Comparison of ENCODE assay signal across 10 mouse cellular contexts in the genomic region with DNA sequence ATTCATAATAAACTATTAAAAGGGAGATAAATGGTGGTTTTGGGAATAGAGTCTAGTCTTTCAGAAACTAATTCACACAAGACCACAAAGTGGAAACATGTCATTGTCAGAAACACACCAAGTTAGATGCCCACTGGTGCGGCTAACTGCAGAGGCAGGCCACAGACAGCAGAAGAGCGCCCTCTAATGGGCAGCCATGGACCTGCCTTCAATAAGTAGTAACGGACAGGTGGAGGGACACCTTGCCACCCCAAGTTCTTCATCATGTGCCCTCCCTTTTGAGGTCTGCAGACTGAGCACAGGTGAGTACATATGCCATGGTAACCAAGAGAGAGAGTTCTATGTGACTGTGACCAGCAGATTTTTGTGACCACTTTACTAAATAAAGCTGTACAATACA. TPM values are rescaled to one million over a fixed set of nuclear protein-coding genes. Genes with fewer than 3 reads are reported as not detected.
A peak's percentile ranks its signal among the peaks of the same experiment; 100 is the strongest.
DNase-seq lines count a peak whose midpoint lies in the region; ATAC-seq and TF ChIP-seq lines count a peak whose summit lies in the region.
"Had no signal": no experiment of that assay in that cellular context is flagged by ENCODE, and none has a peak within 500 bp of the region (broad histone marks: within the 10 kb centered on the region; RNA-seq: fewer than 3 reads in every experiment).

No protein-coding gene starts in this region.

- no peak overlapping the region for H3K4me3 ChIP-seq in cerebellum, adult 2 months (replicated peaks; ENCODE audit: insufficient read depth, low read depth, low read length)
- H3K4me3 ChIP-seq in embryonic facial prominence, embryonic 14.5 days (ENCODE audit: low read depth, low read length), result no peak overlapping the region
- no peak overlapping the region for H3K4me3 ChIP-seq in stomach, embryonic 14.5 days (ENCODE audit: low read depth, low read length)
- H3K4me3 ChIP-seq: heart, embryonic 15.5 days; myocyte had no signal

- ATAC-seq in embryonic facial prominence, embryonic 14.5 days (ENCODE audit: low read depth), result no peak
- ATAC-seq in stomach, embryonic 14.5 days (ENCODE audit: insufficient number of reproducible peaks, insufficient read depth, low FRiP score, low read depth), result 0 out of 2 replicates have a peak, but pooled peaks have one; percentile 53

- no peaks in the 10 kb centered on the region for H3K27me3 ChIP-seq in cerebellum, adult 2 months (ENCODE audit: control insufficient read depth, insufficient read depth, low read length)
- H3K27me3 ChIP-seq in embryonic facial prominence, embryonic 14.5 days (replicated peaks; ENCODE audit: control insufficient read depth, insufficient read depth, low read length), result no peaks in the 10 kb centered on the region
- H3K27me3 ChIP-seq in stomach, embryonic 14.5 days (ENCODE audit: control insufficient read depth, insufficient read depth, low read length), result no peaks in the 10 kb centered on the region
- H3K27me3 ChIP-seq: heart, embryonic 15.5 days had no signal

- no peaks in the 10 kb centered on the region for H3K4me1 ChIP-seq in cerebellum, adult 2 months (ENCODE audit: control insufficient read depth, insufficient read depth, low read length)
- H3K4me1 ChIP-seq in embryonic facial prominence, embryonic 14.5 days (ENCODE audit: control insufficient read depth, insufficient read depth, low read length), result no peaks in the 10 kb centered on the region
- H3K4me1 ChIP-seq in stomach, embryonic 14.5 days (ENCODE audit: control insufficient read depth, insufficient read depth, low read length), result no peaks in the 10 kb centered on the region
- H3K4me1 ChIP-seq: heart, embryonic 15.5 days had no signal

- no peak overlapping the region for H3K9ac ChIP-seq in embryonic facial prominence, embryonic 14.5 days (ENCODE audit: low read depth, low read length)
- H3K9ac ChIP-seq in stomach, embryonic 14.5 days (replicated peaks; ENCODE audit: low read depth, low read length), result no peak overlapping the region
- H3K9ac ChIP-seq: heart, embryonic 15.5 days had no signal

- peak; percentile 71 for TF ChIP-seq CTCF in cerebellum, adult 2 months (IDR thresholded peaks at IDR 0.05; ENCODE audit: borderline replicate concordance, insufficient read depth, low read depth, low read length)

- 23% methylated on average over 3 of the region's 3 CpGs for WGBS in cerebellum, adult 2 months
- 36% methylated on average over 3 of the region's 3 CpGs for WGBS in embryonic facial prominence, embryonic 14.5 days
- WGBS in stomach, embryonic 14.5 days, result 29% methylated on average over 3 of the region's 3 CpGs

- H3K9me3 ChIP-seq in embryonic facial prominence, embryonic 14.5 days (ENCODE audit: control insufficient read depth, low read length), result no peaks in the 10 kb centered on the region
- no peaks in the 10 kb centered on the region for H3K9me3 ChIP-seq in stomach, embryonic 14.5 days (ENCODE audit: control insufficient read depth, low read depth, low read length)
- H3K9me3 ChIP-seq: heart, embryonic 15.5 days had no signal

- no peak overlapping the region for H3K27ac ChIP-seq in cerebellum, adult 2 months (ENCODE audit: insufficient read depth, low read length)
- H3K27ac ChIP-seq in embryonic facial prominence, embryonic 14.5 days (replicated peaks; ENCODE audit: low read depth, low read length), result no peak overlapping the region
- H3K27ac ChIP-seq in stomach, embryonic 14.5 days (ENCODE audit: low read length), result no peak overlapping the region
- H3K27ac ChIP-seq: heart, embryonic 15.5 days had no signal

- peak; percentile 33 to 39 for DNase-seq in cerebellum, adult 2 months
- DNase-seq in cerebellum, adult 11-12 months, result no peak
- peak; percentile 71 for DNase-seq in urinary bladder, postnatal 14 days (ENCODE audit: low spot score)
- no peak for DNase-seq in urinary bladder, adult 18-20 months (ENCODE audit: low spot score in 2 of 2)
- peak; percentile 33 for DNase-seq in embryonic facial prominence, embryonic 14.5 days (ENCODE audit: low spot score)
- peak; percentile 76 for DNase-seq in kidney, postnatal 14 days
- DNase-seq in lung, postnatal 36 days, result peak; percentile 88

- H3K4me2 ChIP-seq in embryonic facial prominence, embryonic 14.5 days (ENCODE audit: low read depth, low read length), result no peak overlapping the region
- H3K4me2 ChIP-seq in stomach, embryonic 14.5 days (replicated peaks; ENCODE audit: low read depth, low read length), result no peak overlapping the region
- H3K4me2 ChIP-seq: heart, embryonic 15.5 days had no signal

- peaks cover 58% of the 10 kb centered on the region for H3K36me3 ChIP-seq in embryonic facial prominence, embryonic 14.5 days (ENCODE audit: control insufficient read depth, insufficient read depth, low read length)
- H3K36me3 ChIP-seq in stomach, embryonic 14.5 days (ENCODE audit: control insufficient read depth, insufficient read depth, low read length), result peaks cover 27% of the 10 kb centered on the region

- TF ChIP-seq POLR2A in cerebellum, adult 2 months (IDR thresholded peaks at IDR 0.05; ENCODE audit: borderline replicate concordance, insufficient read depth, low read length), result no peak

RNA-seq across cellular contexts. Expression of gene Dgke, which starts 27.3 kb away (rescaled TPM):
- 34.0 and 39.5 TPM in 2 replicates for polyA plus RNA-seq in cerebellum, adult 2 months (2012; rRNA removed)
- polyA plus RNA-seq in embryonic facial prominence, embryonic 14.5 days (2014; fragmentation: Nextera tagmentation; extraction: Ambion mirVana), result 3.0 and 3.6 TPM in 2 replicates
- polyA plus RNA-seq in stomach, embryonic 14.5 days (2014; fragmentation: Nextera tagmentation; extraction: Ambion mirVana), result 5.0 and 5.2 TPM in 2 replicates

RNA-seq across cellular contexts. Expression of gene Gm525, which starts 34.3 kb away (rescaled TPM):
- polyA plus RNA-seq in cerebellum, adult 2 months (2012; rRNA removed), result 0.40 and 0.65 TPM in 2 replicates
- 1.2 and 1.7 TPM in 2 replicates for polyA plus RNA-seq in embryonic facial prominence, embryonic 14.5 days (2014; fragmentation: Nextera tagmentation; extraction: Ambion mirVana)
- 2.4 and 3.4 TPM in 2 replicates for polyA plus RNA-seq in stomach, embryonic 14.5 days (2014; fragmentation: Nextera tagmentation; extraction: Ambion mirVana)
- polyA plus RNA-seq: myocyte had no signal

RNA-seq across cellular contexts. Expression of gene Trim25, which starts 40.1 kb away (rescaled TPM):
- polyA plus RNA-seq in cerebellum, adult 2 months (2012; rRNA removed), result 2.4 and 2.5 TPM in 2 replicates
- 9.0 and 9.6 TPM in 2 replicates for polyA plus RNA-seq in embryonic facial prominence, embryonic 14.5 days (2014; fragmentation: Nextera tagmentation; extraction: Ambion mirVana)
- 22.2 and 22.9 TPM in 2 replicates for polyA plus RNA-seq in stomach, embryonic 14.5 days (2014; fragmentation: Nextera tagmentation; extraction: Ambion mirVana)

Comparison
In these comparisons a context has a peak if more than half of its experiments do, and no peak if none do; other contexts are left out.
1. DNase-seq: peak in cerebellum, adult 2 months (2 of 2), urinary bladder, postnatal 14 days (single experiment), embryonic facial prominence, embryonic 14.5 days (single experiment), kidney, postnatal 14 days (single experiment) and lung, postnatal 36 days (single experiment); none in cerebellum, adult 11-12 months (single experiment) and urinary bladder, adult 18-20 months (0 of 2).